Mouse (Mus musculus) common myeloid progenitor, adult 5-6 weeks (primary cell): Measurements from ENCODE around the gene Spdya. TPM values are rescaled to one million over a fixed set of nuclear protein-coding genes. Genes with fewer than 3 reads are reported as not detected.
A peak's percentile ranks its signal among the peaks of the same experiment; 100 is the strongest.
"Not testable (repeated sequence)": the region's sequence is repeated elsewhere in the genome, so short reads cannot be mapped to it uniquely, and the experiment has no call there.

Experiments
- ATAC-seq: replicated peaks from 2 replicates; pipeline ENCODE4 v1.8.0; 2016; ENCODE audit warnings: low read depth, mild to moderate bottlenecking, moderate TSS enrichment, inconsistent platforms; ENCODE audit not compliant: poor library complexity, severe bottlenecking
- total RNA-seq: library from RNA; stranded (forward); fragments of 200-1000, 187-1606 nt; gene quantifications from 2 replicates; pipeline ENCODE4 v1.2.3, GENCODE M21; 2017

Spdya gene
- total RNA-seq: not detected in 2 replicates

DNA sequence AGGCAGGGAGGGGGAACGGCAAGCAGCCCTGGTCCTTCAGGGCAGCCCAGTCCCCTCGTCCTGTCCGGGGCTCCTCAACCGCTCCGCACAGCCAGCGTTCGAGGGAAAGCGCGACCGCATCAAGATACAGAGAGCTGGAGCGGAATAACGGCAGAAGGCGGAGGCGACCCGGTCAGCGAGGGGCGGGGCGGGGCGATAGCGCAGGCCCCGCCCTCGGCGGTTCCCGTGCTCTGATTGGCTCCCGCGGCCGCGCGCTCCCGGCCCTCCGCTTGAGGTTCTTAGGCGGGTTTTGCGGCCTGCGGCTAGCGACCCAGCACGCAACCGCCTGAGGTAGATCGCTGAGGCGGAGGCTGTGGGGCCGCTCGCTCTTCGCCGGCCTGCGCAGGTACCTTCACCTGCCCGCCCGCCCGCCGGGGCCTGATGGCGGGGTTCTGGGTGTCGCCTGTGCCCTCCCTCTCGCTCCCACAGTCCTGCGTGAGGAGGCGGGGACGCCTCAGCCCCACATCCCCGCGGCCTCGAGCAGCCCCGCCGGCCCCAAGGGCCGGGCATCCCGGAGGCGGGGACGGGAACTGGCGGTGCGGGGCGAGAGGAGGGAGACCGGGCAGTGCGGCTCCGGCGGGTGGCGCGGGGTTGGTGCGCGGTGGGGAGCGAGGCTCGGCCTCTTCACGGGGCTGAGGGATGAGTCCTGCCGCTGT lies at the start of gene Spdya:
Gene Spdya (plus strand): TSS at position 305 of the 695 bp plus-strand sequence.
- peak; percentile 92 for ATAC-seq

DNA sequence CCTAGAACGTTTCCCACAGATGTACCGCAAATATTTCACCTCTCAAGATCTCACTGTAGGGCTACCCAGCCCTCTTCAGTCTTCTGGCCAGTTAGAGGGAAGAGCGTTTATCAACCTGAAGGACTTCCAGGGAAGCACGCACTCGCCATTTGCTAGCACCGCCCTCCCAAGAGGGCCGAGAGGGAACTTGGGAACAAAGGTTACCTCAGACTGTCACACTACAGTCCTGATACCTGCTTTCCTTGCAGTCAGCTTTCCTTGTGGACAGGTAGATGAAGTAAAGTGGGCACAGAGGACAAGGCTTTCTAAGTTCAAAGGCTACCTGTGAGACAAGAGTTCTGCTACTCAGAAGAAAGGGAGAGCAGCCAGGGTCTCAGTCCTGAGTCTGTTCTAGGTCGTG lies 45.0 kb upstream of the Spdya start:
- no peak for ATAC-seq

DNA sequence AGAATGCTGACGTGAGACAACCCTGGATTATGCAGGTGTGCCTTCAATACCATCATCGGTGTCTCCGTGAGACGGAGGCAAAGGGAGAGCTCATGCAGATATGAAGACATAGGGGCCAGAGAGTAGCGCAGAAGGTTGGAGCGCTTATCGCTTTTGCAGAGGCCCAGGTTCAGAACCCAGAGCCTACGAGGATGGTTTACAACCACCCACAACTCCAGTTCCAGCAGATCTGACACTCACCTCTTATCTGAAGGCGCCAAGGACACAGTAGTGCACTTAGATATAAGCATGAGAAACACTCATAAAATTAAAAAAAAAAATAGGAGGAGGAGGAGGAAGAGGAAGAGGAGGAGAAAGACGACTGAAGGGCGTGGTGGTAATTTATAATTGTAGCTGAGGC lies 41.6 kb upstream of the Spdya start:
- ATAC-seq: no peak

DNA sequence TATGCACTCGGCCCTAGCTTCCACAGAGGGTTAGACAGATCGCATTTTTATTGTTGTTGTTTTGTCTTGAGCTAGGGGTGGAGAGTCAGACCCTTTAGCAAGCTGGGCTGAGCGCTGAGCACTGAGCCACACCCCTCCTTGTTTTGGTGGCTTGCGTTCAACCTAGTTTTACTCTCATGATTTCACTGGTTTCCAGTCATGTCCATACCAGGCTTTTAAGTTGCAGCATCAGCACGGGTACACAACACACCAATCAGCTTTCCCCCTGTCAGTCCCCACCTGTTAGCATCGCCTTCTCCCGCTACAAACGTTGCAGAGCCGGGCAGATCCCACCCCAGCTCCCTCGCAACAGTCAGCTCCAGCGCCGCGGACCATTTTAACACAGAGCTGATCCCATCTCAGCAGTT lies 25.6 kb upstream of the Spdya start:
- peak; percentile 17 for ATAC-seq

DNA sequence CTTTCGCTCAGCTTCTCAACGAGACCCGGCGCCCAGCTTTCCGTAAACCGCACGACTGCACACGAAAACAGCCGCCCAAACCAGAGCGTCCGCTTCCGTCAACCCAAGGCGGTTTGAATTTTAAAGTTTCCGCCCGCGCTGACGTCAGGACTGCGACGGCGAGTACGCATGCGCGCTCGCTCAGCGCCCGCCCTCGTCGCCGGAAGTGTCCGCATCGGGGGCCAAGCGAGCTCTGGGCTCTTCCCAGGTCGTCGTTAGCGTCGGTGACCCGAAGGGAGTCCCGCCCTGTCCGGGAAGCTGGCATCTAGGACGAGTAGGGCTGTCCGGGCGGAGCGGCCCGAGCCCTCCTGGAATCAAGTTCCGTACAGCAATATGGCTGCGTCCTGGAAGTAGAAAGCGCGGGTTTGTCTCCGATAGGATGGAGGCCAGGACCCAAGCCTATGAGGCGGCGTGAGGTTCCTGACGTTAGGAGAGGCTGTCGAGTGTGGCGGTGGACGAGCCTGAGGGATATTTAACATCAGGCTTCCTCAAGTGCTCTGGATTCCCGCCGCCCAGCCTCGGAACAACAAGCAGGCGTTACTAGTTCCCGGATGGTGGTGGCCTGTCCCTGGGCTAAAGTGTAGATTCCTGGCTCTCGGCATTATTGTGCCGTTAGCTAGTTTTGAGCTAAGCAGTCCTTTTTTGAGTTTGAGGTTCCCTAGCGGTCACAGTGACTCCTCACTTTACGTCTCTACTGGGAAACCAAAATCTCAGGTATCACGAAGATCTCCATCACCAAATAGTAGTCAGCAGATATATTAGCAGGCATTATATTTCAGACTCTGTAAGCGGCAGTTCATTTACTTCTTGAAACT lies 24.9 kb upstream of the Spdya start, which contains the start of gene Ndc80:
Gene Ndc80 (minus strand): TSS at position 147 of the 854 bp plus-strand sequence.
- peak; percentile 92 for ATAC-seq

DNA sequence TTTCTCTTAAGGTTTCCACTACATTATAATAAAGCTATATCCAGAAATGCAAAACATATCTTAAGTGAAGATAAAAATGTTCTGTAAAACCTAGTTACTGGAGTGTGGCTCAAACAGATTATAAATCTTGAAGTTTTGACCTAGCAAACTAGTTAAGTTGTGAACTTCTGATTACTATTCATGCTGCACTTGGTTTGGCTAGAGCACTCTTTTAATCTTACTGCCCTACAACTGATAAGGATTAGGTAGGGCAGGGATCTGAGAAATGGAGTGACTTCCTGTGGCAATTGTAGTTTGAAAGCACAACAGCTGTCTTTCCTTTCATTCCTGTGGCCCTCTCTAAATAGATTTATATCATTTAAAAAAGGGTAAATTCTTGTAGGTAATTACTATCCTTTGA lies 23.8 kb upstream of the Spdya start:
- no peak for ATAC-seq

DNA sequence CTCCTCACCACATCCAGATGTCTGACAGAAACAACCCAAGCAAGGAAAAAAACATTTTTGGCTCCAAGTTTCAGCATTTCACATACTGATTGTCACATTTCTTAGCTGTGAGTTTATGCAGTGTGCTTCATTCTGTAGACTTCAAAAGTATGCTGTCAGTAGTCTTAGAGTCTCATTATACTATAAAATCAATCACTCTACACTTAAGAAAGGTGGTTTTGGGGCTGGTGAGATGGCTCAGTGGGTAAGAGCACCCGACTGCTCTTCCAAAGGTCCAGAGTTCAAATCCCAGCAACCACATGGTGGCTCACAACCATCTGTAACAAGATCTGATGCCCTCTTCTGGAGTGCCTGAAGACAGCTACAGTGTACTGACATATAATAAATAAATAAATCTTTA lies 16.3 kb upstream of the Spdya start:
- ATAC-seq: not testable (repeated sequence)

DNA sequence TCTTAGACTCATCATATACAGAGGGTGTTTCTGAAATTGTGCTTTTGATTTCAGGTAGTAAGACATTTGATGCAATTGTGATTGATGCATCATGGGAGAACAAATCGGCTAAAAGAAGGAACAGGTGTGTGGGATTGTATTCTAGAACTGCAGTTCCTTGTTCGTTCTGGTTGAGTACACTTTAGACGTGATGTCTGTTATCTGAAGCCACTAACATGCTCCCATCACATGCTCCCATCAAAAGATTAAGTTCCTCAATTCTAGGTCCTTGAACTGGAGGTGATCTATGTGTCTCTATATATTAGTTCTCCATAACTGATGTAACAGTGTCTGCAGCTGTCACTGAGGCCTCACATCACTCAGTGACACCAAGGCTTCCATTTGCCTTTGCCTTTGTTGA lies 14.7 kb upstream of the Spdya start:
- no peak for ATAC-seq

DNA sequence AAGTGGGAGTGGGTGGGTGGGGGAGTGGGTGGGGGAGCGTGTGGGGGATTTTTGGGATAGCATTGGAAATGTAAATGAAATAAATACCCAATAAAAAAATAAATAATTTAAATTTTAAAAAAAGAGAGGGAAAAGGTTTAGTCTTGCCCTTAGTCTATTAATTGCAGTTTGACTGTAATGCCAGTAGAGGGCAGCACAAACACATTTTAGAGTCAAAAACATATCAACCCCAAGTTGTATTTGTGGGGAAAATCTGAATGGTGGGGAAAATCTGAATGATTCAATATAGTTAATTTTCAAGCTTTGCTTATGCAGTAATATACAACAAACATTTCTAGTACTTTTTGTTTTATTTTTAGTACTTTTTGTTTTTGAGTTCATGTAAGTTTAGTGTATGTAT lies 3.3 kb upstream of the Spdya start:
- no peak for ATAC-seq

DNA sequence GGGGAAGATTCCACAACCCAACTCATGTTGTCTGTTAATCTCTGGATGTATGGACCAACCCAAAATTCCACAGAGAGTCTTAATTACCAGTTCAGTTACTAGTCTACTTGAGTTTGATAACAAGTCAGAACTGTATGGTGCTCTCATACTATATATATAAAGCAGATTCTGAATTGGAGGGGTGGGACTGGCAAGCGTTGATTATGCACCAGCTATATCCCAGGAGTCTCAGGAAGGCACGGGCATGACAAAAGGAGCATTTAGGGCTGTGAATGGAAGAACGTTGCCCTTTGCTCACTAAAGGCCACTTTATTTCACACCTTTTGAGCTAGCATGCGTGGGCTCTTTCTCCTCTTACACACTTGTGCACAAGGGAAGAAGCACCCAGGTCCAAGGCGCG lies 511 bp upstream of the Spdya start:
- ATAC-seq: no peak

DNA sequence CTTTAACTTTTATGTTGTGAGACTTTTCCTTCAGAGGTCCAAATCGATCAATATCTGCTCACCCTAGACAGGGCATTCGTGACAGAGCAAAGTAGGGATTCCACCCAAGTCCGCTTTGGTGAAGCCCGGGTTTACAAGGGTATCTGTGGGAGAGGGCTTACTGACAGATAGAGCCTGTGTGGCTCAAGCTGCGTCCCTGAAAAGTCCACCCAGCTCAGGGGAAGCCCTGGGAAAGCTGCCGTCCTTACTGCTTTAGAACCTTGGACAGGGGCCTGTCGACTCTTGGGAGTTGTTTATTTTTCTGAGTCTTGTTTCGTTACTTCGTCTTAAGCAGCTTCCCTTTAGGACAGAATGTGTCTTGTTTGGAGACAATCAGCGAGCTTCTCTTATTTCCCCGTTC lies 1.0 kb downstream of the Spdya start:
- ATAC-seq: no peak

DNA sequence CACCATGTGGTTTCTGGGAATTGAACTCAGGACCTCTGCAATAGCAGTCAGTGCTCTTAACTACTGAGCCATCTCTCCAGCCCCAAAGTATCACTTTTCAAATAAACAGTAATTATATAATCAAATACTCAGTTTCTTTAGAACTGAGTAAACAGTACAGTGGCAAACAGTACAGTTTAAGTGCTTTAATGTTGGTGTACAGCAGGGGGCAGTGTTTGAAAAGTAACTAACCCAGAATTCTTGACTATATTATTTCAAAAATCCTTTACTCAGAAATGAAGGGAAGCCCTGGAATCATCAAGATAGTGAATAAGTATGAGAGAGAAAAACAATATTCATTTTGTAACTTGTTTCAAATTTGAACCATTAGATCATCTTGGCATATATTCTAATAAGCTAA lies 9.8 kb downstream of the Spdya start:
- peak; percentile 73 for ATAC-seq

DNA sequence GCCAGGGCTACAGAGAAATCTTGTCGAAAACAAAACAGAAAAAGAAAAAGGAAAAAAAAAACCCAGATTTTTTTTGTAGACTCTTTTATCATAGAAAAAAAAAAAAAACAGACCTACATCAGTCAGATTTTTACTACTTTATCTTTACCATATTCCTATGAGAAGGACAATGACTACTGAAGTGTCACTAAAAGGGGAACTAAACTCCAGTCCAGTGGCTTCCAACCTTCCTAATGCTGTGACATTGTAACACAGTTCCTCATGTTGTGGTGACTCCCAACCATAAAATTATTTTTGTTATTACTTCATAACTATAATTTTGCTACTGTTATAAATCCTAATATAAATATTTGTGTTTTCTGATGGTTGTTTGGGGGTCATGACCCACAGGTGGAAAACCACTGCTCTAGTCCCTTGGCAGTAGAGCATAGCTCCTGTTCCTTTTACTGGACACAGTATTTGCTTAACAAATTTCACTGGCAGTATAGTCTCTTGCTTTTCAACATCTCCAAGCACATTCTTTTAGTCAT lies 27.4 kb downstream of the Spdya start:
- ATAC-seq: 0 out of 2 replicates have a peak, but pooled peaks have one; percentile 47

DNA sequence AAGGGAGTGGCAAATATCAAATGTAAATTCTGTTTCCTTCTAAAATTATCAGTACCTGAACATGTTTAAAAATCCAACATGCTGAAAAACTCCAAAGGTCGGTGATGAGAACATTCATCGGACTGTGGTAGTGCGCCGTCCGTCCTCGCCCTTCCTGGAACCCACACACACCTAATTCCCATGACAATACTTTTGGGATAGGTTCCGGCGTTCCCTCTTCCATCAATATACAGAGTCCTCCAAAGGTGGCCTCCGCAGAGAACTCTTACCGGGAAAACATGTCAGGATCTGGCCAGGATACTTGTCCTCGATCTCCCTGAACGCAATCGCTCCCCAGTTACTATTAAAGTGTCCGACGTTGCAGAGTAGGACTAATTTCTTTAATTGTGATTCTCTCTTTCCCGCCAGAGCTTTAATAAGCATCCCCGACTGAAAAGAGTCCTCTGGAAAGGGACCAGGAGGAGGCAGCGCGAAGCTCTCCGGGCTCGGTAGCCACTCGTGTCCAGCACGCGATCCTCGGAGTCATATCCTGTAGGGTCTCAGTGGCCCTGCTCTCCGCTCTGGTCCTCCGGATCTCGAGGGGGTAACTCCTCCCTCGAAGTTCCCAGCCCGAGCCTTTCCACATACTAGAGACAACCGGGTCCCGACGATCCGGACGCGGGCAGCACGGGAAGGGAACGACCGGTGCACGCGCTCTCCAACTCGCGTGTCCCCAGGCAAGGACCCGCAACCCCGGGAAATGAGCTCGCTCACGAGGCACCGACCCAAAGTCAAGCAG lies 46.2 kb downstream of the Spdya start:
- ATAC-seq: peak; percentile 55

DNA sequence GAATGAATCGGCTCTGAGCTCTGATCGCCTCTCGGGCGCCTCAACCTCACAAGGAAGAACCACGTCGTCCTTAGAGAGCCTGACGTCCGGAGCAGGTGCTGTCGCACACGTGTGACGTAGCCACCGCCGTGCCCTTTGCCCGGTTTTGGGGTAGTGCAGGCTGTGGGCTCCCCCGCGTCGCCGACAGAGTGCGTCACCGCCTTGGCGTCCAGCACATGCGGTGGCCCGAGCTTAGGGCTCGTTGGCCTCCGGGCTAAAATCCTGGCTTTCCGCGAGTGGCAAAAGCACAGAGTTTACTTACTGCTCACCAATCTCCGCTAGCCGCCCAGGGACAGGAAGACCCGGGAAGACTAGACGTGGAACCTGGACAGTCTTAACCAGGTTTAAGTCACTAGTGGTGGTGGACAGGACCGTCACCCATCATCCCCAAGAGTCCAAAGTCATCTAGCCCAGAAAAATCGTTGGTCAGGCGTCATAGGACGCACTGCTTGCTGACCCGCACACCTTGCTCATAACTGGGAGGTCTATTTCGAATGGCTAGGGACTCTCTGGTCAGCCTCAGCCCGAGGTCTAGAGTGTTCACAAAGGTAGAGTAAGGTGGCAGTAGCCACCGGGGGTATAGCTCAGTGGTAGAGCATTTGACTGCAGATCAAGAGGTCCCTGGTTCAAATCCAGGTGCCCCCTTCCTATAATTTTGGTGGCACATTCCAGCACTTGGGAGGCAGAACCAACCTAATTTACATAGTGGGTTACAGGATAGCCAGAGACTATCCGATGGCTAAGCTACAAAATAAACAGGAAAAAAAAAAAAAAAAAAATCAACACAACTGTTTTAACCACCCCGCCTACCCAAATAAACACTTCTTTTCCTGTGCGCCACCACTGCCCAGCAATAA lies 47.0 kb downstream of the Spdya start:
- ATAC-seq: peak; percentile 96

DNA sequence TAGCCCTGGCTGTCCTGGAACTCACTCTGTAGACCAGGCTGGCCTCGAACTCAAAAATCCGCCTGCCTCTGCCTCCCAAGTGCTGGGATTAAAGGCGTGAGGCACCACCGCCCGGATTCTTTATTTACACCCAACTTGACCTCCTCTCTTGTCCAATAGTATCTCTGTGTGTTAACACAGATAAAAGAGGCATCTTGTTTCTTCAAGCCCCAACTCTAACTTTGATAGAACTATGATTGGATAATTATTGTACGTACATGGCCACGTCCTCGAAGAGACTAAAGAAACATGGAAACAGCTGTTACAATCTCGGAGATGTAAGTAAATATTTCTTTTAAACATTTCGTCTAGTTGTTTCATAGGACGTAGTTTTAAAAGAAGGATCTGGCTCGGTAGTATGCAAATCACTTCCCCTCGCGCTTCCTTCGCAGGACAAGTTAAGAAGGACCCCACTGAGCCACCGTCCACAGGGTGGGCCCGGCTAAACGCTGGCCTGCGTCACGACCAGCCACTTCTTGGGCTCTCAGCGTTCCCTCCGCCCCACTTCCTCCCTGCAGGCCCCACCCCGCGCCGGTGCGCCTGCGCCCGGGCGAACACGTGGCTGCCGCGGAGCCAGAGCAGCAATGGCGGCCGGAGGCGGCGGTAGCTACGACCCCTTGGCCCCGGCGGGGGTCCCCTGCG lies 63.9 kb downstream of the Spdya start, which contains the start of gene Wdr43:
Gene Wdr43 (plus strand): TSS at position 258 of the 681 bp plus-strand sequence.
- ATAC-seq: peak; percentile 99

DNA sequence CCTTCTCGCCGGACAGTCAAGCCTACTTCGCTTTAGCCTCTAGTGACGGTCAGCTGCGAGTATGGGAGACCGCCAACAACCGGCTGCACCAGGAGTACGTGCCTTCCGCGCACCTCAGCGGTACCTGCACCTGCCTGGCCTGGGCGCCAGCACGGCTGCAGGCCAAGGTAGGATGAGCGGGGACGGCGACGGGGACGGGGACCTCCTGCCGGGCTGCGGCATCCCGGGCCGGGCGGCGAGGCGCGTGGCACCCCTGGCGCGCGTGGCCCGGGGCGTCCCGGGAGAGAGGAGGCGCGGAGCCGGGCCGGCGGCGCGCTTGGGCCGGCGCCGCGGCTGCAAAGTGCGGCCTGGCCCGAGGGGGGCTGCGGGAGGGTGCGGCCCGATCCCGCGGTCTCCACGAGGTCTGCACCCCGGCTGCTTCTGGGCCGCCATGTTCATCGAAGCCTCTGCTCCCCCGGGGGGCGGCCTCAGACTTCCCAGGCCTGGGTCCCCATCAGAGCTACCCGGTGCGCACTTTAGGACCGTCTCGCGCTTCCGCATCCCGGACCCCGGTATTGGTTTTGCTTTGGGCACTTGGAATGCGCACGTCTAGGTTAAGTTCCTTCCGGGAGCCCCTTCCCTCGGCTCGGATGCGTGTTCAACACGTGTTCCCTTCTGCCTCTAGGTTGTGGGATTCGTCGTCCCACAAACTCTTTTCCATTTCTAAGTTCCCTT lies 64.6 kb downstream of the Spdya start:
- peak; percentile 24 for ATAC-seq

DNA sequence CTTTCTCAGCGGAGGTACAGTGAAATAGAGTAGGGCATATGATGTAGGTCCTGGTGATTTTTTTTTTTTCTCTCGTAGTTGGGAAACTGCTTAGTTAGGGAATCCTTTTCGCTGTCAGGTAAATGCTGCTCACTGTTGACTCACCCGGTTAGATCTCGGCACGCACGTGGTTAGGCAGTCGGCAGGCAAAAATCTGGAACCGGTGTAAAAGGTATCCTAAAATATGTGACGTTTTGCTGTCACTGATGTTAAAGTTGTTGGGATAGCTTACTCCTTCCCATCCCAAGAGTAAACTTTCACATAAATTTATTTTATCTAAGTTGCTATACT lies 65.1 kb downstream of the Spdya start:
- ATAC-seq: no peak
